Mouse (Mus musculus) megakaryocyte, embryonic 14.5 days (primary cell): ENCODE measurements around the gene Epha4. TPM values are rescaled to one million over a fixed set of nuclear protein-coding genes. Genes with fewer than 3 reads are reported as not detected.

ENCODE experiments used
- H3K27me3 ChIP-seq: replicated peaks from 2 replicates; pipeline ENCODE3; 2012; ENCODE audit warnings: inconsistent platforms
- H3K36me3 ChIP-seq: replicated peaks from 2 replicates; pipeline ENCODE3; 2012; ENCODE audit warnings: low read length, inconsistent platforms, mixed read lengths
- H3K4me1 ChIP-seq: 2 replicates; pipeline ENCODE4 v1.6.1; 2012; ENCODE audit warnings: inconsistent platforms
- H3K4me3 ChIP-seq: replicated peaks from 2 replicates; pipeline ENCODE3; 2012; ENCODE audit warnings: moderate library complexity, mild to moderate bottlenecking, inconsistent platforms
- H3K9me3 ChIP-seq: 2 replicates; pipeline ENCODE4 v1.6.1; 2012; ENCODE audit warnings: inconsistent platforms
- FLI1 ChIP-seq: IDR thresholded peaks from 2 replicates; pipeline ENCODE4 v1.6.1; 2012; ENCODE audit warnings: low read length, inconsistent platforms, mixed read lengths
- GATA1 ChIP-seq: IDR thresholded peaks from 3 replicates; pipeline ENCODE4 v1.6.1; 2012; ENCODE audit warnings: mixed read lengths, low read length, inconsistent platforms, borderline replicate concordance
- polyA plus RNA-seq: library from polyadenylated mRNA; stranded (reverse); fragments of >175 nt; gene quantifications from 2 replicates; pipeline ENCODE4 v1.2.3, GENCODE M21; 2012; ENCODE audit warnings: low replicate concordance; ENCODE audit not compliant: insufficient read depth

The Epha4 gene
- polyA plus RNA-seq, 1 experiment, result 0.09 TPM

DNA sequence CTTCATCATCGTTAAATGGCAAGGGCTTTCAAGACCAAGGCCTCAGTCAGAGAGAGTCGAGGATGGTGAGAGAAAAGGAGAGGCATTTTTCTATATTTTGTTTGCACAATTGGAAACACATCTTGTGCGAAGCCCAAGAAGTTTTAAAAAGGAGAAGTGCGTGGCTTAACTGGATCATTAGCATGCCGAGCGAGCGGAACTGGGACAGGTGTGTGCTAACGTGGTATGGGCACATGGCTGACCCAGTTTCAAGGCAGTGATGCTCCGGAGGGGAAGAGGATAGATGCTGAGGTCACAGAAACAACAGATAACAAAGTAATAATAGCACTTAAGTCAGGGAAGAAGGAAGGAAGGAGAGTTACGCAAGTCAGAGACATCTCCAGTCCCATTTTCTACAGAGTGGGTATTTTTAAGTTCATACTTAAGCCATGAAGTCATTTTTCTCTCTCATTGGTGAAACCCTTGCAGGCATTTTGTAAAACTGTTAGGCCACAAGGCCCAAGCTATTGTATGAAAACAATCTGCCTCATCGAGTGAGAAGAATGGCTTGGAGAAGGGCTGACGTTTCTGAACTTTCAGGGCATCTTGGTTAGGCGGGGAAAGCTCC, 26.9 kb downstream of the Epha4 start:
- Histone ChIP-seq H3K4me1 (no peaks in the 10 kb centered on the region), H3K4me3 (no peak overlapping the region), H3K27me3 (no peaks in the 10 kb centered on the region), H3K9me3 (no peaks in the 10 kb centered on the region; the same call in 1 of the 2 replicates), H3K36me3 (no peaks in the 10 kb centered on the region)
- no peak for TF ChIP-seq GATA1
- TF ChIP-seq FLI1, result no peak

DNA sequence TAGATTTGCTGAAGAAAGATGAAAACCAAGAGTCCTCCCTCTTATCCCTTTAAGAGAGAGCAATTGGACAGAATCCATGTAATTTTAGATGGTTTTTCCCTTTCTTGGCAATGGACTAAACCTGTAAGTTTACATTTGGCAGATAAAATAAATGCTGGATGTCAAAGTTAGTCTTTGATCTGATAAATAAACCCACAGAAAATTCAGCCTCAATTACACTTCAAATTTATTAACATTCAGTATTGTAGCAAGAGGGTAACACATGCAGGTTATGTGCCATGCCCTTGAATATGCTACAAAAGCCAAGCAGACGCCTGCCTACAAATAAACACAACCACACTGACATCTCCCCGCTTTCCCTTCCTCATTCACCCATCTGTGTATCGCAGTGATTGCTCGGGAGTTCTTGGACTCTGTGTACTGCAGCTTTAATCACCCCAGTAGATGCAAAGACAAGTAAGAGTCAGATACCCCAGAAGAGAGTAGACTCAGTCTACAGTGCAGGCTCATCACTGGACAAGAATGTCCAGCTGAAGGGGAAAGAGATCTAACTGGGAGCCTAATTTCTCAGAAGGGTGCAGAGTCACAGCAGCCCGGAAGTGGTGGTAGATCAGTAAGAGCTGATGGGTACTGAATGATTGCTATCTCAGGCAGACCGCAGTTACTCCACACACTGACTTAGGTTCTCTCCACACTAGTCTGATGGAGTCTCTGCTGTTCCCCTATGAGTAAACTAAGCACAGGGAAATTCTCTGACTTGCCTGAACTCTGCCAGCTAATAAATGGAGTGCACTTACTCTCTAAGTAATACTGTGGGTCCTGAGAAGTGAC, 29.9 kb downstream of the Epha4 start:
- no peaks in the 10 kb centered on the region for H3K27me3 ChIP-seq
- H3K9me3 ChIP-seq, result no peaks in the 10 kb centered on the region; the same call in 1 of the 2 replicates
- H3K4me1 ChIP-seq, result no peaks in the 10 kb centered on the region
- H3K36me3 ChIP-seq, result no peaks in the 10 kb centered on the region
- H3K4me3 ChIP-seq, result no peak overlapping the region
- TF ChIP-seq GATA1, result no peak
- no peak for TF ChIP-seq FLI1

DNA sequence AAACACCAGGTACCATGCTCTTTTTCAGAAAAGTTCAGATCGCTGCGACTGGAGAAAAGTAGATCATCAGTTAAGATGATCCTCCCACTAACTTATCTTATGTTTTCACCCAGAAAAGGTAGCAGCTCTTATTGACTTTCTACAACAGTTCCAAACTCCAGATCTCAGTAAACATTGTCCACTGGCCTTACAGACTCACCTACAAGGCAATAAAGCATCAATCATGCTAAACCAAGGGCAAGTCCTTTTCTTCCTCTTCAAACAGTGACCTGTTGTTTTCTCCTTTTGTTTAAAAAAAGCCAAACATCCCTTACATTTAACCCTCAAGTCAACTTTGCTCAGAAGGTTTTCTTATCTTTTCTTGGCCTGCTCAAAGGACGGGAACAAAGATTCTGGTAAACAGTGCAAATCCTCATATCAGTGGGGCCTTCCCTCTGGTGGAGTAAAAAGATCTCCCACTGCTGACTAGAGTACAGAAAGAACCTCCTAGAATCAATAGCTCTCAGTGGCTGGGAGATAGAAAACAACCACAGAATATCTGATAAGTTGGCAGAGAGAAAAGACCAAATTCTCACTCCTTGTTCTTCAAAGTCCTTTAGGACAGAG, 39.0 kb downstream of the Epha4 start:
- TF ChIP-seq GATA1 (no peak), FLI1 (no peak)
- Histone ChIP-seq H3K27me3 (no peaks in the 10 kb centered on the region), H3K4me1 (no peaks in the 10 kb centered on the region), H3K36me3 (no peaks in the 10 kb centered on the region), H3K4me3 (no peak overlapping the region), H3K9me3 (no peaks in the 10 kb centered on the region)

DNA sequence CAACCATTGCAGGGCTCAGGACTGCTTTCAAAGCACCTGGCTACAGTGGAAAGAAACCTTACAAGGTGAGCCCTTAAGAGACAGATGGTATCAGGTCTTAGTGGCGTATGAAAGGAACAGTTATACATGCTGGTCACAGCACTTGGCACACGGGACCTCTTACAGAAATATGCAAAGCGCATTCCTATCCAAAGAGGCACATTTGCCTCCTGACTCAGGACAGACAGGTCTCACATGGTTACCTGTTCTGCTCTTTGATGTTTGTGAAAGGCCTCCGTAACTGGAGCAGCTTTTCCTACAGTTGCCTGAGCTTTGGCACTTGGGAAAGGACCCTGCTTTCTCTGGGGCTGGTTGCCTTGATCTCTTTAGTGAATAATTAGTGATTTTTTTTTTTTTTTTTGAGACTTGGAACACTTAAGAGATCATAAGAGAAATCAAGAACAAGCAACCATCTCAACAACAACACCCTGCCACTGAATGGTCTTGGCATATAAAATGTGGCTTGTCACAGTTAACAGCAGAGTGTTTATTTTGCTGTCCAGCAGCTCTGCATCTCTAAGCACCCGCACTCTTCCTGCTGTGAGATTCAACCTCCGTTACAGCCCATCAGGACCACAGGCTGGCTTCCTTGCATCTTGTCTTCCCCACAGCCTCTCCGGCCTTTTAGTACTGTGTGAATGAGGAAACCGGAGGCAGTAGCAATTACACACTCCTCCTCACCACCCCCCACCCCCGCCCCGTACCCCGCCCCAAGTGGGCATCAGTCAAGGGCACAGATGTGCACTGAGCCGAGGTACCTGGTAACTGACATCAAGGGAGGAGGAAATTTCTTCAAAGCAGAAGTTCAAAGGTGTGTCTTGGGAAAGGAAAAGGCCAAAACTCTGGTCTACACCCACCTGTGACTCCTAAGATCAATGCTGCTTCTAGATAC, 41.2 kb downstream of the Epha4 start:
- no peaks in the 10 kb centered on the region for H3K27me3 ChIP-seq
- H3K9me3 ChIP-seq, result no peaks in the 10 kb centered on the region
- TF ChIP-seq FLI1 (no peak), GATA1 (no peak)
- no peaks in the 10 kb centered on the region for H3K36me3 ChIP-seq
- H3K4me1 ChIP-seq, result no peaks in the 10 kb centered on the region
- no peak overlapping the region for H3K4me3 ChIP-seq

DNA sequence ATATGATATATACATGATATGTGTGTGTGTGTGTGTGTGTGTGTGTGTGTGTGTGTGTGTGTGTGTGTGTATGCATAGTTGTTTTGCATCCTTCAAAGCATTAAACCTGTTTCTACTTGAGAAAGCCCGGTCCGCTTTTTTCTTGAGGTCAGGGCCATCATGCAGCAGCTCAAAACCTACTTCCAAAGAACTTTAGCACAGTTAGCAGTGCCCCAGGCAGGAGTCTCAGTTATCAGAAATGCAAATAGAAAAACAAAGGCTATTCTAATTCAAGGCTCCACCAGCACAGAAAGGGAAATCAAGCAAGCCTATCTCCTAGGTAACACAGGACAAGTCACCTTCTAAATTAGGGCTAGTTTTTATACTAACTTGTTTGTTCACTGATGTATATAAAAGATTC, 42.3 kb downstream of the Epha4 start:
- Histone ChIP-seq H3K9me3 (0 out of 2 replicates have a peak, but pooled peaks cover 6% of the 10 kb centered on the region), H3K36me3 (no peaks in the 10 kb centered on the region), H3K4me3 (no peak overlapping the region), H3K4me1 (no peaks in the 10 kb centered on the region), H3K27me3 (no peaks in the 10 kb centered on the region)
- no peak for TF ChIP-seq GATA1
- no peak for TF ChIP-seq FLI1

DNA sequence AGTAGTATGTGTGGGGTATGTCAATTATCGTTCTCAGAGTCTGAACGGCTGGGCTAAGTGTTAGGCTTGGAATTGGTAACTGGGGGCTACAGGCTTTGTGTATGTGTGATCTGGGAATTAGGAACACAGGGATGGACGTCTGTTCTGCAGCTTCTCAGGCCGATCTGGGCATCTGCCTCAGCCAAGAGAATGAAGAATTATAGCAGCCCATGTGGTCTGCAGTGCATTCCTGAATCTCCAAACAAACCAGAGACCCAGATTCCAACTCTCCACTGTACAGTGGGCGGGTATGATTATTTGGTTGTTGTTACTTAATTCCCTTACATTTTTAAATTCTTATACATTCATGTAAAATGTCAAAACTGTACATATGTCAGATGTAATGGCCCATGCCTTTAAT, 43.4 kb downstream of the Epha4 start:
- Histone ChIP-seq H3K4me1 (no peaks in the 10 kb centered on the region), H3K4me3 (no peak overlapping the region), H3K36me3 (no peaks in the 10 kb centered on the region), H3K9me3 (peaks cover 12% of the 10 kb centered on the region), H3K27me3 (no peaks in the 10 kb centered on the region)
- no peak for TF ChIP-seq FLI1
- TF ChIP-seq GATA1, result no peak

DNA sequence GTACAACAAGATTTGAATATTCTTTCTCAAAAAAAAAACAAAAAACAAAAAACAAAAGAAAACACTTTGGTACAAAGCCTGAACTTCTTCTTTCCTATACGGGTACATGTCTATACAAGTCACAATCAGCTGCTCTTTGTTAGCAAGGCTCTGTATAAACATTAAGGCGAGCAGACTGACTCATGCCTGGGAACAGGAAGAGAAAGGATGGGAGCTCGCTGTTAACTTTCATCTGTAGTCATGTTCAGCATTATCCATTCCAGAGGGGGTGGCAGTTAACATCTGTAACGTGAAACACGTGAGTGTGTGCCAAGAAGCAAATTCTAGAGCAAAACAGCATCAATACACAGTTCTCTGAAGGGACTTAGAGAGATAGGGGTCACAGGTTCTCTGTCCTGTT, 43.9 kb downstream of the Epha4 start:
- H3K4me3 ChIP-seq, result no peak overlapping the region
- H3K9me3 ChIP-seq, result peaks cover 12% of the 10 kb centered on the region
- TF ChIP-seq FLI1 (no peak), GATA1 (no peak)
- no peaks in the 10 kb centered on the region for H3K4me1 ChIP-seq
- no peaks in the 10 kb centered on the region for H3K27me3 ChIP-seq
- no peaks in the 10 kb centered on the region for H3K36me3 ChIP-seq

DNA sequence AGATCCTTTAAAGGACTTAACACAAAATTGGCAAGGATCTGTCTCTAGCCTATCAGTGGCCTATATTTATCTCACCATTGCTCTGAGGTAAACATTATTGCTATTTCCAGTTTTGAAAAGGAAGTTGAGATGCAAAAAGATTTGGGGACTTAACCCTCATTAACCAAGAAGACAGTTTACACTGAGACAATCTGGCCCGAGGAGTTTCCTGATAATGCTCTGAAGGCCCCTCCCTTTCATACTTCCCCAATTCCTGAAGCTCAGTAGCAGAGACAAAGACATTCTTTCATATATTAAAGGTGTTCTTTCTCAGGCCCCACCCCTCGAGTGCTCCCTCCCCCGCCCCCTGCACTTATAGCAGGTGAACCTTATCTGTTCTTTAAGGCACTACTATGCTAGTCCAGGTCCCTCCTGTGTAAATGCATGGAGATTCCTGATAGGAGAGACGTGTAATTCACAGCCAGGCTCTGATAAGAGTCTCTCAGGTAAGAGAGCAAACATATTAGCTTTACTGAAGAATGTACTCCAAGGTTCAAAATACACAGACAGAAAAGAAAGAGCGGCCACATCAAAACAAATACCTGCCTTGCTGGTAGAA, 46.1 kb downstream of the Epha4 start:
- Histone ChIP-seq H3K27me3 (no peaks in the 10 kb centered on the region), H3K9me3 (peaks cover 12% of the 10 kb centered on the region), H3K4me1 (no peaks in the 10 kb centered on the region), H3K36me3 (no peaks in the 10 kb centered on the region), H3K4me3 (no peak overlapping the region)
- no peak for TF ChIP-seq FLI1
- no peak for TF ChIP-seq GATA1

DNA sequence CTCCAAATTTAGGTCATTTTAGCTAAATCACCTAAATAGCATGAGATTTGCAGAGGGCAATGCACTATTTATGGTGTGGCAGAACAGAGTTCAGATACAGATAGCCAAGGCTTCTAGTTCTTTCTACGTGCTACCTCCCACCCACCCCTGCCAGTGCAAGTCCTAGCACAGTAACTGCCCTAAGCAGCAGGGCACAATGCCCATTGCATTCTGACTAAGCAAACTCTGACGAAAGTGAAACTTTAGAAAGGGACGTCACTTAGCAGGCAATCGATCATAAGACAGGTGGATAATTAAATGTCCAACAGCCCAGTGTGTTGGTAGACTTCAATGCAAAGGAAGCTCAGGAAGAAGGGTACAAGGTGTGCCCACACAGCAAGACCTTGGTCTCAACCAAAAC, 49.4 kb downstream of the Epha4 start:
- Histone ChIP-seq H3K4me3 (no peak overlapping the region), H3K4me1 (no peaks in the 10 kb centered on the region), H3K36me3 (no peaks in the 10 kb centered on the region), H3K27me3 (no peaks in the 10 kb centered on the region), H3K9me3 (peaks cover 18% of the 10 kb centered on the region)
- TF ChIP-seq FLI1, result no peak
- no peak for TF ChIP-seq GATA1
